Mouse (Mus musculus) heart, adult 2 months (tissue): ENCODE data around the gene Daam1. TPM values are rescaled to one million over a fixed set of nuclear protein-coding genes. Genes with fewer than 3 reads are reported as not detected.

Experiments
- DNase-seq, 2 experiments: peaks; one replicate each; pipeline ENCODE4 v3.0.0; 2021
- H3K27ac ChIP-seq: fragments of 200-600 bp; 2 replicates; pipeline ENCODE4 v1.8.1; 2022
- H3K27me3 ChIP-seq: fragments of 200-500 bp; 2 replicates; pipeline ENCODE4 v1.6.1; 2012; ENCODE audit warnings: mild to moderate bottlenecking, low read length, inconsistent platforms, mixed read lengths; ENCODE audit not compliant: control insufficient read depth, insufficient read depth
- H3K36me3 ChIP-seq: fragments of 200-500 bp; 2 replicates; pipeline ENCODE4 v1.6.1; 2012; ENCODE audit warnings: low read length, inconsistent platforms; ENCODE audit not compliant: control insufficient read depth, insufficient read depth
- H3K4me1 ChIP-seq: fragments of 200-500 bp; 2 replicates; pipeline ENCODE4 v1.6.1; 2011; ENCODE audit warnings: low read length; ENCODE audit not compliant: control insufficient read depth, insufficient read depth
- H3K4me3 ChIP-seq: fragments of 200-600 bp; 2 replicates; pipeline ENCODE4 v1.8.1; 2022
- H3K79me2 ChIP-seq: fragments of 200-500 bp; replicated peaks from 2 replicates; pipeline ENCODE4 v1.6.1; 2012; ENCODE audit warnings: mild to moderate bottlenecking, inconsistent platforms, low read length, moderate library complexity, mixed read lengths; ENCODE audit not compliant: control insufficient read depth, insufficient read depth
- H3K9ac ChIP-seq: fragments of 200-500 bp; 2 replicates; pipeline ENCODE4 v1.6.1; 2012; ENCODE audit warnings: low read depth, mild to moderate bottlenecking, control low read depth, inconsistent platforms, low read length, mixed read lengths
- CTCF ChIP-seq: fragments of 200-600 bp; IDR thresholded peaks from 2 replicates; pipeline ENCODE4 v1.8.1; 2022; ENCODE audit warnings: antibody characterized with exemption, mild to moderate bottlenecking, moderate library complexity
- EP300 ChIP-seq: fragments of 200-500 bp; IDR thresholded peaks from 2 replicates; pipeline ENCODE4 v1.6.1; 2011; ENCODE audit warnings: low read depth, low read length, control low read depth; ENCODE audit not compliant: insufficient read depth
- POLR2A ChIP-seq: fragments of 200-500 bp; IDR thresholded peaks from 2 replicates; pipeline ENCODE4 v1.6.1; 2011; ENCODE audit warnings: mild to moderate bottlenecking, low read depth, low read length, control low read depth; ENCODE audit not compliant: insufficient read depth
- WGBS: fragments of 180-500 bp; shearing (Covaris S2); methylation state at CpG from one replicate; pipeline ENCODE4 v1.1.7; 2018; 5-methylcytosine and 5-hydroxymethylcytosine counted together
- intact Hi-C: fragments of 180-260 bp; cut with DNase I; formaldehyde crosslinking; loops from one replicate; pipeline ENCODE4 v1.15.1; 2025
- polyA plus RNA-seq: library from polyadenylated mRNA; depleted of rRNA; stranded (reverse); fragments of >200 nt; gene quantifications from 2 replicates; pipeline ENCODE4 v1.2.3, GENCODE M21; 2012
- total RNA-seq, 2 experiments: library from RNA; stranded (reverse); gene quantifications; 2 replicates each; pipeline ENCODE4 v1.2.3; 2021

The Daam1 gene
- total and polyA plus RNA-seq, 3 experiments: 13.1 to 77.6 (median 67.2) TPM

- Histone ChIP-seq H3K9ac (no peak overlapping the region), H3K4me3 (no peak overlapping the region), H3K27ac (no peak overlapping the region), H3K4me1 (peaks cover 3% of the 10 kb centered on the region), H3K36me3 (peaks cover 4% of the 10 kb centered on the region; the same call in 1 of the 2 replicates), H3K79me2 (no peaks in the 10 kb centered on the region), H3K27me3 (no peaks in the 10 kb centered on the region)
- intact Hi-C loops: no loop called here
- WGBS: 71% methylated on average over 8 of the region's 8 CpGs
- DNase-seq: no peak
- TF ChIP-seq EP300 (no peak), POLR2A (no peak), CTCF (no peak)
Measured at GRCm38 (mm10) chr12:71946448-71946847, 115.6 kb downstream of the Daam1 start.

DNA sequence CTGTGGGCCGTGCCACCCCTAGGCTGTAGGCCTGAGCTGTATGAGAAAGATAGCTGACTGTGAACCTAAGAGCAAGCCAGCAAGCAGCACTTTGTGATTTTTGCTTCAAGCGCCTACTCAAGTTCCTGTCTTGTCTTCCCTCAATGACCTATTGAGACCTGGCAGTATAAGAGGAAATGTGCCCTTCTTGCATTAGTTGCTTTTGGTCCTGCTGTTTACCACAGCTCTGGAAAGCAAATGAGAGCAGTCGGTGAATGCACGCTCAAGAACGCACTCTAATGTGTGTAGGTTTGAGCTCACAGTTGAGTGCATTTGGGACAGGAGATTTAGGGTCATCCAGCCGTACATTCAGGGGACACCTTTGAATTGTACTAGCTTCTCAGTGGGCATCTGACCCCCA is 118.1 kb downstream of the Daam1 start:
- no peak overlapping the region for H3K27ac ChIP-seq
- DNase-seq: no peak
- peaks cover 15% of the 10 kb centered on the region for H3K36me3 ChIP-seq
- H3K9ac ChIP-seq: no peak overlapping the region
- intact Hi-C loops: no loop called here
- no peaks in the 10 kb centered on the region for H3K79me2 ChIP-seq
- H3K4me3 ChIP-seq: no peak overlapping the region
- no peak for TF ChIP-seq EP300
- no peak for TF ChIP-seq POLR2A
- peaks cover 4% of the 10 kb centered on the region for H3K4me1 ChIP-seq
- WGBS: 95% methylated on average over 6 of the region's 6 CpGs
- no peaks in the 10 kb centered on the region for H3K27me3 ChIP-seq

DNA sequence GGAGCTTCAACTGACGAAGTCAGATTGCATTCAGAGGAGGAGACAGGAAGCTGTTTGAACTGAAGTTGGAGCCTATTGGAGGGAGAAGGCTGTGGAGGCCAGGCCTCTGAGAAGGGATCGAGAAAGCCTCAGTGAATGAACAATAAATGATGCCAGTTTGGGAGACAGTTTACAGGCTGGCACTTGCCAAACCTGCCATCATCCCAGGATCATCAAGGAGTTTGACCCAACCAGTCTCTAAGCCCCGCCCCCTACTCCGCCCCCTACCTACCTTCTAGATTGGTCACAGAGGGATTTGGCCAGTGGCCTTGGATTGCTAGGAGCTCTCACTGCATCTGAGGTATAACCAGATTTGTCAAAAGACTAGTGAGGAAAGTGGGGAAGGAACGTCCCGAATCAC is 118.7 kb downstream of the Daam1 start:
- WGBS: 89% methylated on average over 6 of the region's 6 CpGs
- no peak for DNase-seq
- H3K4me1 ChIP-seq: peaks cover 5% of the 10 kb centered on the region
- TF ChIP-seq CTCF: no peak
- no peak for TF ChIP-seq EP300
- no peak for TF ChIP-seq POLR2A
- no peak overlapping the region for H3K9ac ChIP-seq
- no peak overlapping the region for H3K27ac ChIP-seq
- no peak overlapping the region for H3K4me3 ChIP-seq
- no peaks in the 10 kb centered on the region for H3K27me3 ChIP-seq
- no peaks in the 10 kb centered on the region for H3K79me2 ChIP-seq
- H3K36me3 ChIP-seq: peaks cover 20% of the 10 kb centered on the region
- intact Hi-C loops: no loop called here

GRCm38 (mm10) chr12:71950095-71950877 is 119.4 kb downstream of the Daam1 start:
- intact Hi-C loops: no loop called here
- Histone ChIP-seq H3K27me3 (no peaks in the 10 kb centered on the region), H3K36me3 (peaks cover 20% of the 10 kb centered on the region), H3K79me2 (no peaks in the 10 kb centered on the region), H3K4me3 (no peak overlapping the region), H3K4me1 (peaks cover 5% of the 10 kb centered on the region), H3K9ac (no peak overlapping the region), H3K27ac (no peak overlapping the region)
- WGBS: 87% methylated on average over 13 of the region's 13 CpGs
- TF ChIP-seq EP300: no peak
- TF ChIP-seq POLR2A: no peak
- TF ChIP-seq CTCF: no peak
- no peak for DNase-seq

- DNase-seq: peak in 1 of 2 experiments; percentile 37
- no peaks in the 10 kb centered on the region for H3K79me2 ChIP-seq
- TF ChIP-seq EP300: no peak
- TF ChIP-seq POLR2A: no peak
- peaks cover 20% of the 10 kb centered on the region for H3K36me3 ChIP-seq
- H3K27ac ChIP-seq: peak overlapping the region; percentile 49
- WGBS: 29% methylated on average over 5 of the region's 5 CpGs
- intact Hi-C loops: no loop called here
- no peaks in the 10 kb centered on the region for H3K27me3 ChIP-seq
- H3K4me1 ChIP-seq: peaks cover 5% of the 10 kb centered on the region
- H3K4me3 ChIP-seq: no peak overlapping the region
- H3K9ac ChIP-seq: no peak overlapping the region
Measured at GRCm38 (mm10) chr12:71954180-71954935, 123.5 kb downstream of the Daam1 start.

GRCm38 (mm10) chr12:71956980-71957379 is 126.1 kb downstream of the Daam1 start:
- 92% methylated on average over 6 of the region's 6 CpGs for WGBS
- no peak overlapping the region for H3K27ac ChIP-seq
- no peak for DNase-seq
- H3K4me3 ChIP-seq: no peak overlapping the region
- H3K9ac ChIP-seq: no peak overlapping the region
- H3K36me3 ChIP-seq: peaks cover 32% of the 10 kb centered on the region
- no peaks in the 10 kb centered on the region for H3K79me2 ChIP-seq
- intact Hi-C loops: no loop called here
- peaks cover 5% of the 10 kb centered on the region for H3K4me1 ChIP-seq
- no peaks in the 10 kb centered on the region for H3K27me3 ChIP-seq
- TF ChIP-seq EP300: no peak
- no peak for TF ChIP-seq POLR2A
- no peak for TF ChIP-seq CTCF
